Mouse (Mus musculus) brain, embryonic 14.5 days (tissue): ENCODE data around the gene Schip1.

Source experiments
- CTCF ChIP-seq: fragments of 200-500 bp; IDR thresholded peaks from 2 replicates; pipeline ENCODE4 v1.5.1; 2012; ENCODE audit warnings: inconsistent platforms, mild to moderate bottlenecking, moderate library complexity, borderline replicate concordance; ENCODE audit not compliant: insufficient read depth, insufficient read length; ENCODE audit errors: extremely low read depth
- POLR2A ChIP-seq: fragments of 200-500 bp; IDR thresholded peaks from 2 replicates; pipeline ENCODE4 v1.6.1; 2012; ENCODE audit warnings: mild to moderate bottlenecking, inconsistent platforms, borderline replicate concordance; ENCODE audit not compliant: poor library complexity, insufficient read depth, insufficient read length, severe bottlenecking; ENCODE audit errors: extremely low read depth

- TF ChIP-seq CTCF (no peak), POLR2A (no peak)
Observed at GRCm38 (mm10) chr3:68351461-68351860, 286.9 kb downstream of the Schip1 start.
